Mouse (Mus musculus) testis, adult 2 months (tissue): ENCODE measurements around the gene Magi1.

ENCODE experiments used
- CTCF ChIP-seq: fragments of 200-500 bp; IDR thresholded peaks from 2 replicates; pipeline ENCODE4 v1.5.1; 2012; ENCODE audit warnings: low read depth, mild to moderate bottlenecking, inconsistent platforms, low read length, moderate library complexity; ENCODE audit not compliant: control insufficient read depth, insufficient read depth, insufficient replicate concordance
- POLR2A ChIP-seq: fragments of 200-500 bp; IDR thresholded peaks from 2 replicates; pipeline ENCODE4 v1.6.1; 2012; ENCODE audit warnings: low read depth, mild to moderate bottlenecking, inconsistent platforms, low read length, moderate library complexity; ENCODE audit not compliant: control insufficient read depth

DNA sequence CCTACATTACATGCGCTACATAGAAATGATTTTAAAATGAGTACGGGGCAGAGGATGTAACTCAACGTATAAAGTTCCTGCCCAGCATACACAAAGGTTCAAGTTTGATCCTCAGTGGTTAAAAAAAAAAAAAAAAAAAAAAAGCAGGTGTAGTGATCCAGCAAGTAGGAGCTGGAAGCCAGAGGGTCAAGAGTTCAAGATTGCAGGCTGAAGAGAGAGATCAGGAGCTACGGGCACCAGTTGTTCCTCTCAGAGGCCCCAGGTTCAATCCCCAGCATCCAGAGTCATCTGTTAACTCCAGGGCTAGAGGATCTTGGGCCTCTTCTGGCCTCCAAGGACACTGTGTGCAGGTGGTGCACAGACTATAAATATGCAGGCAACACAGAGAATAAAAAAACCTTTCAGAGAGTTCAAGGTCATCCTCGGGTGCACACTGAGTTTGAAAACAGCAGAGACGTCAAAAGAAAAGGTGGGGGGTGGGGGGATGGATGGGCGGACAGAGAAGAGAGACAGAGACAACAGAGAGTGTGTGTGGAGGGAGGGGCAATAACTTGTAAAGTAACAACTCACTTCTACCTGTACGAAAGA is 32.3 kb downstream of the Magi1 start:
- TF ChIP-seq CTCF (no peak), POLR2A (no peak)
